Mouse (Mus musculus) midbrain, embryonic 10.5 days (tissue): ENCODE data around the gene Ampd1. TPM values are rescaled to one million over a fixed set of nuclear protein-coding genes. Genes with fewer than 3 reads are reported as not detected.
"Not testable (repeated sequence)": the region's sequence is repeated elsewhere in the genome, so short reads cannot be mapped to it uniquely, and the experiment has no call there.

ENCODE experiments used
- DNase-seq: peaks from one replicate; pipeline ENCODE4 v3.0.0-alpha.2; 2017; ENCODE audit warnings: low spot score
- H3K27ac ChIP-seq: fragments of 300-500 bp; sonication (generic); replicated peaks from 2 replicates; pipeline ENCODE4 v1.5.1; 2016; ENCODE audit warnings: mild to moderate bottlenecking
- H3K27me3 ChIP-seq: fragments of 300-500 bp; sonication (generic); 2 replicates; pipeline ENCODE4 v1.6.1; 2016; ENCODE audit warnings: low read depth, mild to moderate bottlenecking; ENCODE audit not compliant: poor library complexity, severe bottlenecking
- H3K36me3 ChIP-seq: fragments of 300-500 bp; sonication (generic); 2 replicates; pipeline ENCODE4 v1.6.1; 2016; ENCODE audit warnings: mild to moderate bottlenecking, moderate library complexity
- H3K4me1 ChIP-seq: fragments of 300-500 bp; sonication (generic); 2 replicates; pipeline ENCODE4 v1.6.1; 2016
- H3K4me3 ChIP-seq: fragments of 300-500 bp; sonication (generic); 2 replicates; pipeline ENCODE4 v1.5.1; 2016; ENCODE audit warnings: mild to moderate bottlenecking, moderate library complexity
- H3K9me3 ChIP-seq: fragments of 300-500 bp; sonication (generic); replicated peaks from 2 replicates; pipeline ENCODE4 v1.6.1; 2016; ENCODE audit warnings: mild to moderate bottlenecking
- WGBS: fragments of 180-500 bp; shearing (Covaris S2); methylation state at CpG from one replicate; pipeline ENCODE4 v1.1.7; 2016; 5-methylcytosine and 5-hydroxymethylcytosine counted together
- polyA plus RNA-seq: library from polyadenylated mRNA; unstranded; fragments of >200 nt; fragmentation: Nextera tagmentation; extraction: Ambion mirVana; gene quantifications from 2 replicates; pipeline ENCODE4 v1.2.1, GENCODE M21; 2016

Gene Ampd1
- polyA plus RNA-seq, 1 experiment from 2014 or later: not detected

DNA sequence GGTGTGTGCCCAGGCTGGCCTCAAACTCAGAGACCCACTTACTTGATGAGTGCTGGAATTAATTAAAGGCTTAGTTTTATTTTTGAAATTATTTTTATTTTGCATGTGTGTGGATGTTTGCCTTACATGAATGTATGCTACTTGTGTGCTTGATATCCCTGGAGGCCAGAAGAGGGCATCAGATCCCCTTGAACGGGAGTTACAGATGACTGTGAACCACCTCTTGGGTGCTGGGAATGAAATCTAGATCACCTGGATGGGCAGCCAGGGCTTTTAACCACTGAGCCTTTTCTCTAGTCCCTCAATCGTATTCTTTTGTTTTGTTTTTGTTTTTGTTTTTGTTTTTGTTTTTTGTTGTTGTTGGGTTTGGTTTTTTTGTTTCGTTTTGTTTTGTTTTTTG is 52.3 kb downstream of the Ampd1 start:
- Histone ChIP-seq H3K9me3 (no peaks in the 10 kb centered on the region), H3K4me1 (peaks cover 33% of the 10 kb centered on the region), H3K27me3 (no peaks in the 10 kb centered on the region), H3K4me3 (no peak overlapping the region), H3K36me3 (no peaks in the 10 kb centered on the region), H3K27ac (no peak overlapping the region)
- no peak for DNase-seq
- WGBS: 94% methylated on average over 3 of the region's 3 CpGs

DNA sequence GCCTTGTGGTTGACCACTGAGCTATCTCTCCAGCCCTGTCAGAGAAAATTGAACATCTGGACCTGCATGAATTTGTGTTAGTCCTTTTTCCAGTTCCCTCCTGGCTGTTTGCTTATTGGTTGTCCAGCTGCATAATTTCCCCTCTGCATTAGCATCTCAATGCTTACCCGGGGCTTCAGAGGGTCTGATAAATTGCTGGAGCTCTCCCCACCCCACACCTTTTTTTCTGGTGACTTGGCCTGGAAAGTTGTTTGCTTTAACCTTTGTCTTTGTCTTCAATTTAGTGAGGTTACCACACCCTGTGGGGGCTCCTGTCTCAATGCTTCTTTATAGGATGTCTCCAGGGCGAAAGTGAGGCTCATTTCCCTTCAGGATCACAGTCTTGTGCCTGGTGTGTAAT is 53.4 kb downstream of the Ampd1 start:
- Histone ChIP-seq H3K4me3 (no peak overlapping the region), H3K4me1 (peaks cover 33% of the 10 kb centered on the region), H3K36me3 (no peaks in the 10 kb centered on the region), H3K9me3 (no peaks in the 10 kb centered on the region), H3K27ac (0 out of 2 replicates have a peak overlapping the region, but pooled peaks have one; percentile 49), H3K27me3 (no peaks in the 10 kb centered on the region)
- no peak for DNase-seq
- WGBS: 27% methylated on average over 2 of the region's 2 CpGs

DNA sequence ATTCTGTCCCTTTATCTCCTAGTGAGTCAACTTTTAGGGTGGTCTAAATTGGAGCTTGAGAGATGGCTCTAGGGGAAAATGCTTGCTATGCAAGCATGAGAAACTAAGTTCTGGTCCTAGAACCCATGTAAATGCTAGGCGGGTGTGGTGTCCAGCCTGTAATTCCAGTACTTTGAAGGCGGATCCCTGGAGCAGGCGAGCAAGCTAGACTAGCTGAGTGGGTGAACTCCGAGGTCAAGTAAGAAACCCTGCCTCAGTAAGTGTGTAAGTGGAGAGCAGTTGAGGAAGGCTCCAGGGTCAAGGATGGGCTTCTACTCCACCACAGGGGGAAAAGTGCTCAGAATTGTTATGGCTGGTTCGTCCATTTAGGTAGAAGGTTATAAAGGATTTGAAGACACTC is 53.9 kb downstream of the Ampd1 start:
- no peak overlapping the region for H3K27ac ChIP-seq
- 77% methylated on average over 5 of the region's 5 CpGs for WGBS
- no peaks in the 10 kb centered on the region for H3K9me3 ChIP-seq
- no peak overlapping the region for H3K4me3 ChIP-seq
- DNase-seq: no peak
- H3K36me3 ChIP-seq: no peaks in the 10 kb centered on the region
- H3K4me1 ChIP-seq: peaks cover 33% of the 10 kb centered on the region
- H3K27me3 ChIP-seq: no peaks in the 10 kb centered on the region

GRCm38 (mm10) chr3:103128251-103128650 is 54.4 kb downstream of the Ampd1 start:
- H3K27me3 ChIP-seq: no peaks in the 10 kb centered on the region
- H3K27ac ChIP-seq: no peak overlapping the region
- H3K36me3 ChIP-seq: no peaks in the 10 kb centered on the region

DNA sequence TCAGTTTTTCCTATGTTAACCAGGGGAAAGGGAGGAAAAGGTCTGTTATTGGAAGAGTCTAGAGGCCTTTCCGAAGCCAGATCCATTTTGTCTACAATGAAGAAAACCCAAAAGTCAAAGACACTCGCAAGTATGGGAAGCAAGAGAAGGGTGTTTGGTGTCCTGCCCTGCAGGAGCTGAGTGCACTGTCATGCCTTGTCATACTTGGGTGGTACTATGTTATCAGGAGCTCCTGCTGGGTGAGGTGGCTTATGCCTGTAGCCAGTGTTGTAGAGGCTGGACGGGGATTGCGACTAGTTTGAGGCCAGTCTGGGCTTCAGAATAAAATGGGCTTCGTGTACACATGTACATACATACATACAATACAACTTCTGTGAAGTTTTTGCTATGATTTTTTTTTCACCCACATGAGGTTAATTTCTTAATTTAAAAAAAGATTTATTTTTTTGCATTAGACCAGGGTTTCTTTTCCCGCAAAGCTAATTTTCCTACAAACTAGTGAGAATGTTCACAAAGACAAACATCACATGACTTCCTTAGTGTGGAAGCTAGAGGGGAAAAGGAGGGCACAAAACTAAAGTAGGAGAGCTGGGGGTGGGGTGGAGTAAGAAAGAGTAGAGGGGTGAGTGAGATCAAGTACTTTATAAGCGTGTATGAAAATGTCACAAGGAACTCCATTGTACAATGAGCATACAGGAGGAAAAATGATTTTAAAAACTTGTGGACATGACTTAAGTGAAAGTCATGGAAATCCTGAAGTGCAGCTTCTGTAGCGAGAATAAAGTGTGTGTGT is 55.7 kb downstream of the Ampd1 start:
- Histone ChIP-seq H3K27me3 (no peaks in the 10 kb centered on the region), H3K9me3 (no peaks in the 10 kb centered on the region), H3K27ac (0 out of 2 replicates have a peak overlapping the region, but pooled peaks have one; percentile 63), H3K4me3 (no peak overlapping the region), H3K36me3 (no peaks in the 10 kb centered on the region), H3K4me1 (peaks cover 33% of the 10 kb centered on the region)
- 89% methylated on average over 8 of the region's 8 CpGs for WGBS
- DNase-seq: no peak

More at GRCm38 (mm10) chr3:103128251-103128650, 54.4 kb downstream of the Ampd1 start:
- Histone ChIP-seq H3K4me3 (no peak overlapping the region), H3K4me1 (peaks cover 33% of the 10 kb centered on the region), H3K9me3 (no peaks in the 10 kb centered on the region)
- WGBS: 42% methylated on average over 4 of the region's 4 CpGs
- no peak for DNase-seq

GRCm38 (mm10) chr3:103130236-103130751 is 56.5 kb downstream of the Ampd1 start:
- no peak for DNase-seq
- Histone ChIP-seq H3K27ac (peak overlapping the region; percentile 63; the same call in 1 of the 2 replicates), H3K4me3 (no peak overlapping the region), H3K4me1 (peaks cover 33% of the 10 kb centered on the region), H3K9me3 (no peaks in the 10 kb centered on the region), H3K27me3 (no peaks in the 10 kb centered on the region), H3K36me3 (no peaks in the 10 kb centered on the region)
- 66% methylated on average over 6 of the region's 6 CpGs for WGBS

DNA sequence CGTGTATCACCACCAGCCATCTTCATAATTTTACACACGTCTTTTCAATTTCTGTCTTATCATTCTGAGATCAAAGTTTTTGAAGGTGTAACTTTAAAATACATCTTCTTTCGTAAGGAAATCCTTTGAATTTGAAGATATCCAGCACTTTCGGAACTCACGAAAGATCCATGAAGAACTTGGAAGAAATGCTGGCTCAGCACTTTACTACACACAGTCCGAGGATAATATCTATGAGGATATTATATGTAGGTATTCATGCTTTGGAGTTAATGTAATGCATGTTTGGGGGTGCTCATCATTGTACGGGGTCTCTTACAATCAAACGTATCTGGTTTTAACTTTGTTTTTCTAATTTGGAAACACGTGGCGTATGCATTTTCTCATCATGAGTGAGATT is 59.3 kb downstream of the Ampd1 start:
- H3K4me3 ChIP-seq: no peak overlapping the region
- H3K9me3 ChIP-seq: no peaks in the 10 kb centered on the region
- no peak for DNase-seq
- no peaks in the 10 kb centered on the region for H3K36me3 ChIP-seq
- no peak overlapping the region for H3K27ac ChIP-seq
- peaks cover 17% of the 10 kb centered on the region for H3K4me1 ChIP-seq
- no peaks in the 10 kb centered on the region for H3K27me3 ChIP-seq
- 91% methylated on average over 10 of the region's 10 CpGs for WGBS

DNA sequence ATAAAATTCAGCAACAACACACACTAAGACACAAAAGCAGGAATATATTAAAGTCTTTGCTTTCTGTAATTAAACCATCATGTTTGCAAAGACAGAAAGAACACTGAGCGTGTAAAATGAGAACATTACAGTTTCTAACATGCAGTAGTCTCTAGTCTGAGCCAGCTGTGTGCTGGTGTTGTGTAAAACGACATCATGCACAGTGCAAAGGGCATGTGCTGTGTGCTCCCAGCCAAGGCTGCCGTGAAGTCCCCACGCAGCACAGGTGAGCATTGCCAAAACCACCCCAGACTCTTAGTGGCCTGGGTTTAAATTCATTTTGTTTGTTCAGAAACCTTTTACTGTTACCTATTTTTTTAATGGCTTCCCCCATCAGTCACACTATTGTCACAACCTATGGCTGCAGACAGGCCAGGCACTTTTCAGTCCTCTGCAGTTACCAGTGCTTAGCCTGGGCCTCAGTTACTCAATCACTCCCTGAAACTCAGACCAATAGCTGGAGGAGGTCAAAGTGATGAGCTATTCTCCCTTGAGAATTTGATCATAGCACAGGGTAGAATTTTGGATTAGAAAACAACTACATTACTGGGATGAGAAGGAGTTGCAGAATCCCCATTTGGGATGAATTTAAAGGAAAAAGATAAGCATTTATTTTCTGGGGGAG is 62.7 kb downstream of the Ampd1 start:
- H3K36me3 ChIP-seq: no peaks in the 10 kb centered on the region
- DNase-seq: no peak
- 88% methylated on average over 4 of the region's 4 CpGs for WGBS
- H3K9me3 ChIP-seq: no peaks in the 10 kb centered on the region
- H3K4me1 ChIP-seq: no peaks in the 10 kb centered on the region
- no peak overlapping the region for H3K27ac ChIP-seq
- H3K27me3 ChIP-seq: no peaks in the 10 kb centered on the region
- H3K4me3 ChIP-seq: no peak overlapping the region

DNA sequence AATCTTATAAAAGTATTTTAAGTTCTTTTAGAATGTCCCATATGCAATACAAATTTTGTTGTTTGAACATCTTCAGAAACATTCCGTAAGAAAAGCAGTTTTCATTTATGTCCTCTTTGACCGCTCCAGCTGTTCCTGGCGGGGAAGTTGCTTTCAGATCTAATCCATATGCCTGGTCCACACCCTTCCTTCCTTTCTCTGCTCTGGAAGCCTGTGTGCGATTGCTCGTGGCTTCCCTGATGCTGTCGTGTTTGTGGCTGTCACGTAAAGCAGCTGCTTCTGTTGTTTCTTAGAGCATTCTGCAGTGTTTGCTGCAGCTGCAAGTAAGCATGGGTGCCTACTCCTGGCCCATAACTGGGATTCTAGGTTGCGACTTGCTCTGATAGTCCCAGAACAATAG is 65.2 kb downstream of the Ampd1 start:
- WGBS: 81% methylated on average over 8 of the region's 8 CpGs
- Histone ChIP-seq H3K4me1 (no peaks in the 10 kb centered on the region), H3K27me3 (no peaks in the 10 kb centered on the region), H3K9me3 (no peaks in the 10 kb centered on the region), H3K27ac (no peak overlapping the region), H3K4me3 (no peak overlapping the region), H3K36me3 (no peaks in the 10 kb centered on the region)
- DNase-seq: no peak

- not testable (repeated sequence) for H3K4me3 ChIP-seq, DNase-seq, H3K4me1 ChIP-seq, H3K36me3 ChIP-seq, H3K27ac ChIP-seq, H3K27me3 ChIP-seq, H3K9me3 ChIP-seq
- 74% methylated on average over 11 of the region's 11 CpGs for WGBS
These were observed 66.5 kb downstream of the Ampd1 start for GRCm38 (mm10) chr3:103140095-103140838.

GRCm38 (mm10) chr3:103141287-103141686 is 67.5 kb downstream of the Ampd1 start:
- no peaks in the 10 kb centered on the region for H3K9me3 ChIP-seq
- no peak overlapping the region for H3K4me3 ChIP-seq
- H3K4me1 ChIP-seq: peaks cover 5% of the 10 kb centered on the region
- WGBS: 93% methylated on average over 11 of the region's 11 CpGs
- no peaks in the 10 kb centered on the region for H3K27me3 ChIP-seq
- no peak for DNase-seq
- no peaks in the 10 kb centered on the region for H3K36me3 ChIP-seq
- H3K27ac ChIP-seq: no peak overlapping the region

GRCm38 (mm10) chr3:103142366-103142765 is 68.6 kb downstream of the Ampd1 start:
- peaks cover 9% of the 10 kb centered on the region for H3K4me1 ChIP-seq
- DNase-seq: no peak
- H3K4me3 ChIP-seq: no peak overlapping the region
- no peak overlapping the region for H3K27ac ChIP-seq
- no peaks in the 10 kb centered on the region for H3K27me3 ChIP-seq
- WGBS: 92% methylated on average over 10 of the region's 10 CpGs
- no peaks in the 10 kb centered on the region for H3K36me3 ChIP-seq
- no peaks in the 10 kb centered on the region for H3K9me3 ChIP-seq
